Mouse (Mus musculus): ENCODE measurements around the gene Fat2.

Fat2 gene

DNA sequence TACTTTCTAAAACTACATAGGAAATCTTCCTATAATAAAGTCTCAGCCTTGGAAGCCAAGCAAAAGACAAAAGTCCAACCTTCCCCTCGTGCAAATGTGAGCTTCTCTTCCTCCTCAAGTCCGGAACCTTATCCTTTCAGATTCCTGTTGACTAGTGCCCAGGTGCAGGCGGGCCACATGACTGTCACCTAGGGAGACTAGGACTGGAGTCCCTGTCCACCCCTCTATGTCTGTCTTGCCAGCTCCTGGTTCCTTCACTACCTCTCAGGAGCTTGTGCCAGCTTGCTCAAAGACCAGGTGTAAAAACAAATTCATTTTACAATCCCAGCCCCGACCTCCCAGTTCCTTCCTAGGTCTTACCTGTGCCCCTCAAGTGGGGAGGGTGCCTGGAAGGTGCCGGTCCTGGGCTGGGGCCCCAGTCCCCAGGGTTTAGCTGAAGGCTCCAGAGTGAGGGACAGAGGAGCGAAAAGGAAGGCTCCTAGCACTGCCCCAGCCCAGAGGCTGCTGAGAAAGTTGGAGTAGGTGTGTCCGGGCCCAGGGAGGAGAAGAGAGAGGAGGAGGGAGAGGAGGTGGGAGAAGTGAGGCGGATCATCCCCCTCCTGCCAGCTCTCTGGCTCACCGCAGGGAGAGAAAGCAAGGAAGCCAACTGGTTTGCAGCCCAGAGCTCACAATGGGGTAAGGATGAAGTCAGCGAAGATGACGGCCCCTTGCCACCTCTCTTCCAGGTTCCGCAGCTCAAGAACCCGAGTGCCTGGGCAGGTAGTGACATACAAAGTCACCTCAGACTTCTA lies at the start of gene Fat2:
TSS of gene Fat2 (minus strand) at position 464 of the 791 bp plus-strand sequence.
- in situ Hi-C loops (cut with MboI; ENCODE audit: unreplicated experiment in 2 of 2) = no loop called here

DNA sequence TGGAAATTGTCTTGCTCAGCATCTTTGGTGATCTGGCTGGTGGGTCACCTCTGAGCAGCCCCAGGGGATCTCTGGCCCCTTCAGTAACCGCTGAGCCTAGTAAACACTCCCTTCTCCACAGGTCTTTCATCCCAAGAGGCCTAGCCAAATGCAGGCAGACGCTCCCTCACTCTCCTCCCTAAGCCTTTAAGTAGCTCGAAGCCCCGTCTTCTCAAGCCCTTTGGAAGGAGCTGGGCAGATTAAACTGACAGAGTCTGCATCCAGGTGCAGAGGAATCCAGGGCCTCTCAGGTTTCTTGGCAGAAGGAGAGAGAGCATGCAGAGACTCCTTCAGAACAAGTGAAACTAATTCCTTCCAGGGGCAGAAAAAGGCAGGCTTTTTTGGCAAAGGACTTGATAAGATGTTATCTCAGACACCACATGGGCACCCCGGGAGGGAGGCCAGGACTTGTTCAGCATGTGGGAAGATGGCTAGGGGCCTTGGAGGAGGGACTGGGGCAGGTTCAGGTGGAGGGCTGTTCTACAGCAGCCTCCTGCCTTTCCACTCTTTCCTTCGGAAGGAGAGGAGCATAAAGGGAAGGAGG lies 47.2 kb upstream of the Fat2 start:
- in situ Hi-C loops (cut with MboI; ENCODE audit: unreplicated experiment in 2 of 2) = loop anchor here (5.0 to 25.0 kb wide), 6 partner anchors 181 to 729 kb away; partner anchors contain the start of gene Slc36a1 (in 1 of the 2)

DNA sequence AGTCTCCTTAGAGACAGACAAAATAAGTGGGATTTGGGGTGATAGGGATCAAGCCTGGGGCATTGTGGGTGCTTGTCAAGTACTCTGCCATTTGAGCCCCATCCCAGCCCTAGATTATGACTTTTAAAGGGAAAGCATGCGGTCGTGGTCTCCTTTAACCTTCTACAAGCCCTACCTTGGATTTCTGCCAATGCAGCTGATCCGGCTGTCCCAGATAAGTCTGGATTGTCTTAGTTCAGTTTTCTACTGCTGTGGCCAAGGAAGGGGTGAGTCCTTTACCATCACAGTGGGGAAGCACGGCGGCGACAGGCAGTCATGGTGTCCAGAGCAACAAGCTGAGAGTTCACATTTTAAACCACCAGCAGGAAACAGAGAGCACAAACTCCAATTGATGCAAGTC lies 44.5 kb upstream of the Fat2 start:
- in situ Hi-C loops (cut with MboI; ENCODE audit: unreplicated experiment in 2 of 2) = loop anchor here (5.0 to 25.0 kb wide), 6 partner anchors 179 to 731 kb away; partner anchors contain the start of gene Slc36a1 (in 1 of the 2)

DNA sequence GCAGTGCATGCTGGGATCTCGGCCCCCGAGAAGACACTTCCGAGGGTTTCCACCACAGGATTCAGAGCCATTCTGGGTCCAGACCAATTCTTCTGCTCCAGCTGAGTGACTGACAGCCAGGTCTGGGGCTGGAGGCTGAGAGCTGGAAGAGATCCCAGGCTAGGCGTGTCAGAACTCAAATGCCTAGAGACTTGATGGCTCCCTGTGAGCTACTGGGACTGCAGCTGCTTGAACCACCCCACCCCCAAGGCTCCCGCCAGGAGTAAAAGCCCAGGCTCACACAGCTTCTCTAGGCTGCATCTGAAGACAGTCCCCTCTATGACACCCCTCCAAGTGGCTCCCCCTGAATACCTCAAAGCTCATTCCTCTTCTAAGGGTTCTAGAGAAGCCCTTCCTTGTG lies 42.0 kb upstream of the Fat2 start:
- in situ Hi-C loops (cut with MboI; ENCODE audit: unreplicated experiment in 2 of 2) = loop anchor here (25.0 kb wide), 2 partner anchors 609 to 734 kb away; no protein-coding TSS in a partner anchor

DNA sequence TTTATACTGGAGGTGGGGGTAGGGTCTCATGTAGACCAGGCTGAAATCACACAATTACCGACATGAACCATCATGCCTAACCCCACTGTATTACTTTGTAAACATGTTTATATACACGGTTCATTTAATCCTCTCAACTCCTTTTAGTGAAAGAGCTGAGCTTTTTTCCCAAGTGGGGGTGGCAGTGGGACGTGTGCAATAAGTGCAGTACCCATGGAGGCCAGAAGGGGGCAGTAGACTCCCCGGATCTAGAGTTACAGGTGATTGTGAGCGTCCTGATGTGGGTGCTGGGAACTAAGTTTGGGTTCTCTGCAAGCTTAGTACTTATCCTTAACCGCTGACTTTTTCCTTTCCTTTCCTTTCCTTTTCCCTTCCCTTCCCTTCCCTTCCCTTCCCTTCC lies 37.5 kb upstream of the Fat2 start:
- in situ Hi-C loops (cut with MboI; ENCODE audit: unreplicated experiment in 2 of 2) = no loop called here

DNA sequence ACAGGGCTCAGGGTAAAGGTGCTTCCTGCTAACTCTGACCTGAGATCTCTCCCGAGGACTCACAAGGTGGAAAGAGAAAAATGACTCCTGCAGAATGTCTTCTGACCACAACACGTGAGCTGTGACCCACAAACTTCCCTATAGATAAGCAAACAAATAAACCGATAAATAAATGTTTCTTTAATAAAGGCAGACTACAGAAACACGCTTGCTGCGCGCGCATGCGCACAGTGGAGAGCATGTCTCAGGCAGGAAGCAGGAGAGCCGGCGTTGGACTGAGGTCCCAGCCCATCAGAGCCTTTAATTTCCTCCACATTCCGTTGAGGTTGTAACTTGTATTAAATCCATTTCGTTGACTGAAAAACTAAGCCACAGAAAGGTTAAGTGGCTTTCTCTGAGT lies 37.0 kb upstream of the Fat2 start:
- in situ Hi-C loops (cut with MboI; ENCODE audit: unreplicated experiment in 2 of 2) = no loop called here

DNA sequence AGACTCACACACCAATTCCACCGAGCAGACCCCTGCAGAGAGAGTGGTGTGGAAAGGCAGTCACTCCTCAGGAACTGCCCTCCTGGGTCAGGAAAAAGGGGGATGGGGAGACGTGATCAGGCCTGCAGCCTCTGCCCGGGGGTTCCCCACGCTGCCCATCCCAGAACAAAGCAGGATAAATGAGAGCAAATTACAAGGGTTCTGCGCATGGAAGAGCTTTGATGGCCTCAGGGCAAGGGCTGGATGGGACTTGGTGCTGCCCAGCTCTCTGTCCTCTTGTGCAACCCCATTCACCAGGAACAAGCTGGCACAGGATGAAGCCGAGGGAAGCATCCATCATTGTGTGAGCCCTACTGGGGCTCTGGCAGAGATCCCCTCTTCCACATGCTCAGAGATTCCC lies 35.6 kb upstream of the Fat2 start:
- in situ Hi-C loops (cut with MboI; ENCODE audit: unreplicated experiment in 2 of 2) = no loop called here

DNA sequence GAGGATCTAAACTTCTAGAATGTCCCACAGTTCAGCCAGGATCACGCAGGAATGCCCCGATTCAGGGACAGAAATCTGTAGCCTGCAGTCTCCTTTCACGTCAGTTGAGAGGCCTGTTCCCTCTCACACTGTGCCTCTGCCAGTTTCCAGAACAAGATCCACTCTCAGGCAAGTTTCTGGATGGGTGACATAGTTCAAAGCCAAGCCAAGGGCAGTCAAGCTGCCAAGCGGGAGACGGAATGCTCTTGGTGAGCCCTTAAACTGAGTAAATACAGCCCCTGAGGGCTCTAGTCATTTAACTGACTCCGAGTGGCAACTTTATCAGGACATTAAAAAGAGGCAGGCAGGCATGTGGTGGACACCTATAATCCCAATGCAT lies 32.7 kb upstream of the Fat2 start:
- in situ Hi-C loops (cut with MboI; ENCODE audit: unreplicated experiment in 2 of 2) = no loop called here

DNA sequence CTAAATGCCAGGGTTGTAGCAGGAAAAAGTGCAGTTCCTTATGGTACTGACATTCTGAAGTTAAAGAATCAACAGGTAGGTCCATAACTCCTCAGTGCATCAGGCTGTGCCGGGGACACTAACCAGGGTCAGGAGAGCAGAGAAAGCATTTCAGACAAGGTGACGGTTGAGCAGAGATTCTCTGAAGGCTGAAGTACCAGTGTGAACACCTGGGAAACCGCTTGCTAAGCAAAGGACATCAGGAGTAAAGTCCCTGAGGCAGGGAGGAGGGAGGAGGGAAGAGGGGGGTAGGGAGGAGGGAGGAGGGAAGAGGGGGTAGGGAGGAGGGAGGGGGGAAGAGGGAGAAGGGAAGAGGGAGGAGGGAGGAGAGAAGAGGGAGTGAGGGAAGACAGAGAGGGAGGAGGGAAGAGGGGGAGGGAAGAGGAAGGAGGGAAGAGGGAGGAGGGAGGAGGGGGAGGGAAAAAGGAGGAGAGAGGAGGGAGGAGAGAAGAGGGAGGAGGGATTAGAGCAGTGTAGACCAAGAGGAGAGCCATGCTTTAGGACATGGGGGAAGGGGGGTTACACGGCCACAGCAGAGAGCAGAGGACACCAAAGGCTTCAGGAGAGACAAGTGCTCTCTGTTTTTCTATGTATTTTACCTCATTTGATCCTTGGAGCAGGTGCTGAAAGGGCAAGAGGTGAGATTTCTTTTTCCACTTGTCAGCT lies 32.2 kb upstream of the Fat2 start:
- in situ Hi-C loops (cut with MboI; ENCODE audit: unreplicated experiment in 2 of 2) = no loop called here

DNA sequence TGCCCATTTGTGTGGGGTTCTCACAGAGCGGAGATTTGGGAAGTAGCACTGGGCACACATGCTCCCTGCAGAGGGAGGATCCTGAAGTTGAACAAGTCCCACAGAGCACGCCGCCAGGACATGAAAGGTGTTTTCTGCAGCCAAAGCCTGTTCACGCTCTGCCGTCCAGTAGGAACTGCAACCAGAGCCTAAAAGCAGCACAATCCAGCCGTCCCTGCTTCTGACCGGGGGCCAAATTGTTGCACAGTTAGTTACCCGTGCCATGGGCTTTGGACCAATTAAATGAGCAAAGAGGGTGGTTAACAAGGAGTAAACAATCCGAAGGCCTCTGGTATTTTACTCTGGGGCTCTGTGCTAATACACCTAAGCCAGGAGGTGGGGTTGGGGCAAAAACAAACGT lies 31.4 kb upstream of the Fat2 start:
- in situ Hi-C loops (cut with MboI; ENCODE audit: unreplicated experiment in 2 of 2) = no loop called here

DNA sequence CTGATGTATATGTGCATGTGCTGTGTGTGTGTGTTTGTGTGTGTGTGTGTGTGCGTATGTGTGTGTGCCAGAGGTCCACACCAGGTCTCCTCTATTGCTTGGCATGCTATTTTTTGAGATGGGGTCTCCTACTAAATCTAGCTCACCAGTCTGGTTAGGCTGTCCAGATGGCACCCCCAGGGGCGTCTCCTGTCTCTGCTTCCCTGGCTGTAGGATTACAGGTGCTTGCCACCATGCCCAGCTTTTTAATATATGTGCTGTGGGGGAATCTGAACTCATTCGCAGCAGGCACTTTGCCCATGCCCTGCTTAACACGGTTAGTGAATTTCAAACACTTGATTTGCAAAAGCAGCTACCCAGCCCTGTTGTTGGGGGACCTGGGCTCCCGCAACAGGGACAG lies 29.5 kb upstream of the Fat2 start:
- in situ Hi-C loops (cut with MboI; ENCODE audit: unreplicated experiment in 2 of 2) = no loop called here

DNA sequence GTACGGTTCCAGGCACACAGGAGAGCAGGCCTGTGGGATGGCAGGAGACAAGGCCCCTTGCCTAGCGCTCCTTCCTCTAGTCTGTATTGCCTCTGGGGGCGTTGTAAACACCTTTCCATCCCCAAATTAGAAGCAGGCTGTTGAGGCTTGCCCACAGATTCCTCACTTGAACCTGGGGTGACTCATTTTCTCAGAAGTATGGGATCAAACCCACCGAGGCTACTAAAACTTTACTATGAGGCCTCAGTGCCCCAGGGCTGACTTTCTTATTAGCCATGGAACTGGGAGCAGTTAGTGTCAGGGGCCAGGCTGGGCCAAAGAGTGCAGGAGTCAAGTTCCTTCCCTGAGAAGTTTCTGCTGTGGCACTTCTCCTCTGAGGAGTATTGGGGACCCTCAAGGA lies 28.9 kb upstream of the Fat2 start:
- in situ Hi-C loops (cut with MboI; ENCODE audit: unreplicated experiment in 2 of 2) = no loop called here

DNA sequence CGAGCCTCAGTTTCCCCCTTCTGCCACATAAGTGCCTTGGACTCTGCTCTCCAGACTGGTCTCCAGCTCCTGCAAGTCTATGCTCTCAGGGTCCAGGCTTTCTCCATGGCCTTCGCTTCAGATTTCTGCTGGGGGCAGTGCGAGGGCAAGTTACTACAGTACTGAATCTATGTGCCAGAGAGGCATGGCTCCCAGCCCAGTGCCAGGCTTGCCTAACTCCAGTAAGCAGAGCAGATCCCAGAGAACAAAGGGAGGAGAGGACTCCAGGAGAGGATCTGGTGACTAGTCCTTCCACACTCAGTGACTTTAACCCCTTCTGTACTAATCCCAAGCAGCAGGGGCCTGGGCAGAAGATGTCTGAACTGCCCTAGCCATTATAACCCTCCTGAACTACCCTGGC lies 28.3 kb upstream of the Fat2 start:
- in situ Hi-C loops (cut with MboI; ENCODE audit: unreplicated experiment in 2 of 2) = no loop called here

DNA sequence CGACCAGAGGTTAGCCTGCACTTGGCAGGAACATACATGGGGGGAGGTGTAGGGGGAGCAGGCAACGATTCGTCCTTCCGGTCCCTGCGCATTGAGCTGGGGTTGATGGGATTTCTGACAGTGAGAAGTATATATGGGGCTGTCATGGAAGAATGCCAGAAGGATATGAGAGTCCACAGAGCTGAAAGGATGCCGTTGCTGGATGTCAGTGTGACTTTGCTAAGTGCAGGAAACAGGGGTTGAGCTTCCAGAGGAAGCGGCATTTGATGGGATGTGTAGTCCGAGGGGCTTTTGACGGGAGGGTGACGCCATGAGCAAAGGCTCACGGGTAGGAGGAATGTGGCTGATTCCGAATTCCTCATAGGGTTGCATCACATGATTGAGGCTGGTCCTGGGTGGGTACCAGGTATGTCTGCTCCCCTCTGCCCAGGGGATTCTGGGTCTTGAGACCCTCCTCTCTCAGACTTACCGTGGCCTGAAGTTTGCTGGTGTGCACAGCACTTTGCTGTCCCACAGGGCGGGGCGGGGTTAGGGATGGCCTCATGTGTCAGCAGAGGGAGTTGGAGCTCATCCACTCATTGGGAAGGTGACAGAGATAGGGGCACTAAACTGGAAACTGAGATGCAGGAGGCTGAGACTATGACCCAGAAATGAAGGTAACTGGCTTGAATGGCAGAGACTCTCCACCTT lies 21.9 kb upstream of the Fat2 start:
- in situ Hi-C loops (cut with MboI; ENCODE audit: unreplicated experiment in 2 of 2) = no loop called here

DNA sequence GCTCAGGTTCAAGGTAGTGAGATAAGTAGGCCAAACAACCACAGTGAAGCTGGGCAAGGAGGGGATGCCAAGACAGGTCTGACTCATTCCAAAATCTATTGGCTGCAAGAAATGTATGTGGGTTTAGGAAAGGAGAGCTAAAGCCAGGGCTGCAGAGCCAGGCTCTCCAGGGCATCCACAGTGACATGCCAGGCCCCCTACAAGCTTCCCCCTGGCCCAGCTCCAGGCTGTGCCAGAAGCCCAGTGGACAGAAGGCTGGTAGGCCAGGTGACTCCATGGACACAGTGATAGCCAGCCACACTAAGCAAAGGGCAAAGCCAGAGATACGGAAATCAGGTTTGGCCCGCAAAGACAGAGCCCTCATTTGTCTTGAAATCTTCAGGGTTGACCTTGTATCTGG lies 20.5 kb upstream of the Fat2 start:
- in situ Hi-C loops (cut with MboI; ENCODE audit: unreplicated experiment in 2 of 2) = no loop called here

DNA sequence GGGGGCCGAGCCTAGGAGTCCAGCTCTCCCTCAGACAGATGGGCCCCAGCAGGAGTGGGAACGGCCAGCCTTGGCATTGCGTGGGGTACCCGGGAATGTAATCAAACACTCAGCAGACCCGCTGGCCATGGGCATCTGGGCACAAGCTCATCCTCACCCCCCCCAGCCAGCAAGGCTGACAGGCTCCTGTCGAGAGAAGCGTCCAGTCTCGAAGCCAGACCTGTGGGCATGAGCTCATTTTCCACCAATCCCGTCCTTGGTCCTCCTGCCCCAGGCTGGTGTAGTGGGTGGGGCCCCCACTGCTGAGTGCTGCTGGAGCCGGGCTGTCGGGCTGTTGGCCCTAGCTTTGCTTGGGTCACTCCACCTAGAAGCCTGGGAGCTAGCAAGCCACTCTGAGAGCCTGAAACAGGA lies 5.6 kb upstream of the Fat2 start:
- in situ Hi-C loops (cut with MboI; ENCODE audit: unreplicated experiment in 2 of 2) = no loop called here

DNA sequence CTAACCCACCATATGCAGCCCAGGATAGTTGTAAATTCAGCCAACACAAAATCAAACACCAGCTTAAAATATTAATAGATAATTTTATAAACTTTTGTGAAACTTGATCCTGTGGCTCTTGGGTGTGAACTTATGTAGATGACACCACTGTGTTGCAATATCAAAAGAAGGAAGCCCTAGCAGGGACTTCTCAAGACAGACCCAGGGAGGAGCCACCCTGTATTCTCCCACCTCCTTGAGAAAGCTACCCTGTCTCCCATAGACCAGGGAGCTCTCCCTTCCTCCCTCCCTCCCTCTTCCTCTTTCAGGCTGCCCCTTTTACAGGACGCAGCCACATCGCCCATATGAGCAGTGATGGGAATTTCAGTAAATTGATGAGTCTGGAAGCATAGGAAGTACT lies 4.4 kb upstream of the Fat2 start:
- in situ Hi-C loops (cut with MboI; ENCODE audit: unreplicated experiment in 2 of 2) = no loop called here

DNA sequence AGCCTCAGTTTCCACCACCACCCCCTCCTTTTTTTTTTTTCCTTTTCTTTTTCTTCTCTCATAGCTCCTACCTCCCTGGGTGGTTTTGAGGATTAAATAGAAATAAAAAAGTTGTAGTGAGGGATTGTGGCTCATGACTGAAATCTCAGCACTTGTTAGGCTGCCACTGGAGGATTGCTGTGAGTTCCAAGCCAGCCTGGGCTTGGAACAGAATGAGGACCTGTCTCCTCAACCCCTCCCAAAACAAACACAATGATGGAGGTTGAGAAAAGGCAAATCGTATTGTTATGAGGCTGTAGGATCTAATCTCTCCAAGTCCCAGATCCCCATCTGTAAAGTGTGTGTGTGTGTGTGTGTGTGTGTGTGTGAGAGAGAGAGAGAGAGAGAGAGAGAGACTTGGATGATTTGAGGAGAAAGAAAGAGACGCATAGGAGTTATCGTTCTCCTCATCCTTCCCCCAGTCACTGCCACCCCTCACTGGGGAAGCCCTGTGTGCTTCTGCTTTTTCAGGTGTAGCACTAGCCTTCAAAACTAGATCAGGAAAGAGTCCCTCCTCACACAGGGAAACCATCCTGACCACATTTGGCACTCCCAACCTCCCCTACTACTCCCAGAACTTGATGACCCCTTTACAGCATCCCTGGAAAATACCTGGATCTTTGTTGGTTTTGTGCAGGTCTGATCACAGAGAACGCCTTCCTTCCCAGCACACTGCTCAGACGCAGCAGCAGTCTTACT lies 837 bp upstream of the Fat2 start:
- in situ Hi-C loops (cut with MboI; ENCODE audit: unreplicated experiment in 2 of 2) = no loop called here

DNA sequence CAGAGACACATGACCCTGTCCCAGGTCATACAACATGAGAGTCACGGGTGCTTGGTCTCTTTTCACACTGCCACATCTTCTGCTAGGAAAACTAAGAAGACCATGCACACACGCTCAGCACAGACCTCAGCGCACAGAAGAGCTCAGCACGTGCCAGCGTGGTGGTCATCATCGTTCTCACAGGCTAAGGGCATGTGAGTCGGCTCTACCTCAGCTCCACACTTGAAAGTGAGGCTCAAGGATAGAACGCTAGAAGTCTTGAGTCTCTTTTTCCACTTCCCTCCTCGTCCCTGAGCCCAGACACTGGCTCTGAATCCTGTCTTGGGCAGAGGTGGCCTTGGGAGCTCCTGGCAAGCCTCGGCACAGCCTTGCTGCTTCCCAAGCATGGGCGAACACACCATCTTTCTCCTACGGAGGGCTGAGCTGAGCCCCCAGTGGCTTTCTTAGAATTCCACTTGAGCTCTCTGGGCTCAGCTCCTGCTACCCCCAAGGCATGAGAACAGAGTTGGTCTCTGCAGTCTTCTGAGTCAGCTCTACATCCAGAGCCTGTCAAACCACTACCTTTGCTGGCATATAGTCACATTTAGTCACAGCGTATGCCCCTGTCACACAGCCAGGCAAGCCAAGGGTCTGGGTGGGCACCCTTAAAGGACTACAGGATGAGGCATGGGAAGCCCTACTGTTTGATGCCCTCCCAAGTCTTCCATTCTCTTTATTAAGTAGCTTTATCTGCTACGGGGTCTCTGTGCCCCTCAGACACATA lies 869 bp downstream of the Fat2 start:
- in situ Hi-C loops (cut with MboI; ENCODE audit: unreplicated experiment in 2 of 2) = no loop called here

DNA sequence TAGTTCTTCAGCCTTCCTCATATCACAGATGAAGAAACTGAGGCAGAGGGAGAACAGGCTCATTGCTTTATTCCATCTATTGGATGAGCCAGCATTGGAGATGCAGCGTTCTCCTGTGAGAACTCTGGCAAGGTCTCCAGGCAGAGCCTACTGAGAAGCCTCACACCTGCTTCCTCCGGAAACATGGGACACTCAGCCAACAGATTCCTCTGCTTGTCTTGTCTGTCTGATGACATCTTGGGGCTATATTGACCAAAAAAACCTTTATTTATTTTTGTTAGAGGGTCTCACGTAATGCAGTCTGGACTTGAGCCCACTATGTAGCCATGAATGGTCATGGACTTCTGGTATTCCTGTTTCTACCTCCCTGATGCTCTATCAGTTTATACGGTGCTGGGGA lies 1.8 kb downstream of the Fat2 start:
- in situ Hi-C loops (cut with MboI; ENCODE audit: unreplicated experiment in 2 of 2) = no loop called here

Measured in v-Abl transformed pro-B cells (cell line).